Comparison of ENCODE assay signal across 8 mouse cellular contexts in the genomic region with DNA sequence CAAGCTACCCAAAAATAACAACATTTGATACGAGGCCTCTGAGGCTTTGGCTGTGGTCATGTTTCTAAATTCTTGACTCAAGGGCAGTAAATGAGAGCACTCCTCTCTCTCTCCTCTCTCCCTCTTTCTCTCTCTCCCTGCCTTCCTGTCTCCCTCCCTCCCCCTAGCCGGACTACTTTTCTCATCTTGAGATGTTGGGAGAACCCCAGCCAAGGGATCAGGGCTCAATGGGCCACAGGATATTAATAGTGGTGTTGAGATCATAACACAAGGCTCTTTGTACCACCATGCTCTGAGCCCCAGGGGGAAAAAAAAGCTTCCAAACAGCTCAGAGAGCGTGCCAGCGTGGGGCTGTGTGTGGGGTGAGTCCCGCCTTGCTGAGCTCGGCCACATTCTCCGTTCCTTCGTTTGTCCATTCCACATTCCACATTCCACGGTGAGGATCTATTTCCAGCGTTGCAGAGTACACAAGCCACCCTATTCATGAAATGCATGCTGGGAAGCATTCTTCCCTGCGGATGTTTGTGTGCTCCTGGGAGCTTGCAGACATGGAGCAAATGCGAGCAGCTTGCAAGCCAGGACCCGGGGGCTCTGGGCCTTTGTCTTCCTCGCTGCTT. TPM values are rescaled to one million over a fixed set of nuclear protein-coding genes. Genes with fewer than 3 reads are reported as not detected.
DNase-seq lines count a peak whose midpoint lies in the region; ATAC-seq lines count a peak whose summit lies in the region.

No protein-coding gene starts in this region.

- ATAC-seq in embryonic facial prominence, embryonic 15.5 days (ENCODE audit: insufficient number of reproducible peaks, low FRiP score, low TSS enrichment, low read depth) = peak; percentile 80
- peak; percentile 63 for ATAC-seq in heart, embryonic 12.5 days (ENCODE audit: insufficient number of reproducible peaks, low FRiP score)
- ATAC-seq in kidney, embryonic 16.5 days (ENCODE audit: low FRiP score, low TSS enrichment) = peak; percentile 42
- ATAC-seq in stomach, embryonic 14.5 days (ENCODE audit: insufficient number of reproducible peaks, insufficient read depth, low FRiP score, low read depth) = peak; percentile 66; the same call in 1 of the 2 replicates

- WGBS in embryonic facial prominence, embryonic 15.5 days = 3% methylated on average over 14 of the region's 14 CpGs
- 4% methylated on average over 14 of the region's 14 CpGs for WGBS in heart, embryonic 12.5 days
- WGBS in kidney, embryonic 16.5 days = 9% methylated on average over 14 of the region's 14 CpGs
- 6% methylated on average over 14 of the region's 14 CpGs for WGBS in stomach, embryonic 14.5 days

- H3K9me3 ChIP-seq in embryonic facial prominence, embryonic 15.5 days (replicated peaks) = no peaks in the 10 kb centered on the region
- H3K9me3 ChIP-seq in heart, embryonic 12.5 days (replicated peaks) = peaks cover under 1% of the 10 kb centered on the region; the same call in 1 of the 2 replicates
- H3K9me3 ChIP-seq in kidney, embryonic 16.5 days (ENCODE audit: low read length) = no peaks in the 10 kb centered on the region
- H3K9me3 ChIP-seq in stomach, embryonic 14.5 days (ENCODE audit: control insufficient read depth, low read depth, low read length) = no peaks in the 10 kb centered on the region

- peak; percentile 45 for DNase-seq in ovary, postnatal 36 days (ENCODE audit: low spot score)
- DNase-seq in ovary, adult 18-20 months (ENCODE audit: low spot score) = no peak
- peak; percentile 69 for DNase-seq in lung, postnatal 14 days
- no peak for DNase-seq in adrenal gland, adult 18-20 months (ENCODE audit: low spot score in 2 of 2)

- peaks cover 39% of the 10 kb centered on the region for H3K4me1 ChIP-seq in embryonic facial prominence, embryonic 15.5 days
- H3K4me1 ChIP-seq in heart, embryonic 12.5 days (replicated peaks) = peaks cover 50% of the 10 kb centered on the region
- H3K4me1 ChIP-seq in kidney, embryonic 16.5 days (ENCODE audit: insufficient read depth, low read length) = peaks cover 29% of the 10 kb centered on the region
- H3K4me1 ChIP-seq in stomach, embryonic 14.5 days (ENCODE audit: control insufficient read depth, insufficient read depth, low read length) = peaks cover 21% of the 10 kb centered on the region

- H3K4me3 ChIP-seq in embryonic facial prominence, embryonic 15.5 days (replicated peaks) = no peak overlapping the region
- H3K4me3 ChIP-seq in heart, embryonic 12.5 days = no peak overlapping the region
- no peak overlapping the region for H3K4me3 ChIP-seq in kidney, embryonic 16.5 days (ENCODE audit: low read length)
- H3K4me3 ChIP-seq in stomach, embryonic 14.5 days (ENCODE audit: low read depth, low read length) = no peak overlapping the region

- no peaks in the 10 kb centered on the region for H3K36me3 ChIP-seq in embryonic facial prominence, embryonic 15.5 days
- no peaks in the 10 kb centered on the region for H3K36me3 ChIP-seq in heart, embryonic 12.5 days
- no peaks in the 10 kb centered on the region for H3K36me3 ChIP-seq in kidney, embryonic 16.5 days (ENCODE audit: insufficient read depth, low read length)
- no peaks in the 10 kb centered on the region for H3K36me3 ChIP-seq in stomach, embryonic 14.5 days (ENCODE audit: control insufficient read depth, insufficient read depth, low read length)

- peak overlapping the region; percentile 91 for H3K27ac ChIP-seq in embryonic facial prominence, embryonic 15.5 days (replicated peaks)
- H3K27ac ChIP-seq in heart, embryonic 12.5 days (ENCODE audit: poor library complexity, severe bottlenecking) = peak overlapping the region; percentile 99
- H3K27ac ChIP-seq in kidney, embryonic 16.5 days (ENCODE audit: low read length) = peak overlapping the region; percentile 85
- H3K27ac ChIP-seq in stomach, embryonic 14.5 days (ENCODE audit: low read length) = peak overlapping the region; percentile 74; the same call in 1 of the 2 replicates

- peak overlapping the region; percentile 30 for H3K4me2 ChIP-seq in embryonic facial prominence, embryonic 15.5 days (replicated peaks)
- peak overlapping the region; percentile 52 for H3K4me2 ChIP-seq in heart, embryonic 12.5 days
- H3K4me2 ChIP-seq in kidney, embryonic 16.5 days (replicated peaks; ENCODE audit: low read depth, low read length) = peak overlapping the region; percentile 17; the same call in 1 of the 2 replicates
- H3K4me2 ChIP-seq in stomach, embryonic 14.5 days (replicated peaks; ENCODE audit: low read depth, low read length) = peak overlapping the region; percentile 0; the same call in 1 of the 2 replicates

- H3K27me3 ChIP-seq in embryonic facial prominence, embryonic 15.5 days = no peaks in the 10 kb centered on the region
- no peaks in the 10 kb centered on the region for H3K27me3 ChIP-seq in heart, embryonic 12.5 days (replicated peaks)
- H3K27me3 ChIP-seq in kidney, embryonic 16.5 days (ENCODE audit: insufficient read depth, low read length) = no peaks in the 10 kb centered on the region
- no peaks in the 10 kb centered on the region for H3K27me3 ChIP-seq in stomach, embryonic 14.5 days (ENCODE audit: control insufficient read depth, insufficient read depth, low read length)

- no peak overlapping the region for H3K9ac ChIP-seq in embryonic facial prominence, embryonic 15.5 days
- H3K9ac ChIP-seq in heart, embryonic 12.5 days = peak overlapping the region; percentile 58
- peak overlapping the region; percentile 54 for H3K9ac ChIP-seq in kidney, embryonic 16.5 days (replicated peaks; ENCODE audit: low read length)
- no peak overlapping the region for H3K9ac ChIP-seq in stomach, embryonic 14.5 days (replicated peaks; ENCODE audit: low read depth, low read length)

RNA-seq across cellular contexts. Expression of gene Irf2bp2, which starts 27.2 kb away (rescaled TPM):
- 12.5 and 14.7 TPM in 2 replicates for polyA plus RNA-seq in embryonic facial prominence, embryonic 15.5 days (2015; fragmentation: Nextera tagmentation; extraction: Ambion mirVana)
- 8.9 and 9.7 TPM in 2 replicates for polyA plus RNA-seq in heart, embryonic 12.5 days (2016; fragmentation: Nextera tagmentation; extraction: Ambion mirVana)
- polyA plus RNA-seq in kidney, embryonic 16.5 days (2015; fragmentation: Nextera tagmentation; extraction: Ambion mirVana) = 11.5 and 12.1 TPM in 2 replicates
- polyA plus RNA-seq in stomach, embryonic 14.5 days (2014; fragmentation: Nextera tagmentation; extraction: Ambion mirVana) = 9.7 and 10.0 TPM in 2 replicates
- 100 to 1,000 TPM; 118 to 119 TPM for total RNA-seq in adrenal gland, adult 18-20 months (2021)

Comparison
In these comparisons a context has a peak if more than half of its experiments do, and no peak if none do; other contexts are left out.
1. DNase-seq: peak in ovary, postnatal 36 days (single experiment) and lung, postnatal 14 days (single experiment); none in ovary, adult 18-20 months (single experiment) and adrenal gland, adult 18-20 months (0 of 2).
2. H3K4me2 ChIP-seq: peak in every context shown above with its lines; median percentile 52 in heart, embryonic 12.5 days; 30 in embryonic facial prominence, embryonic 15.5 days; 17 in kidney, embryonic 16.5 days; 0 in stomach, embryonic 14.5 days.
3. H3K9ac ChIP-seq: peak in heart, embryonic 12.5 days (single experiment) and kidney, embryonic 16.5 days (single experiment); none in embryonic facial prominence, embryonic 15.5 days (single experiment) and stomach, embryonic 14.5 days (single experiment).
4. Peak in every context shown above with its lines, with median percentiles within 50 percentile points of each other: ATAC-seq and H3K27ac ChIP-seq.